Mouse (Mus musculus) layer of hippocampus, adult 9-10 months (tissue): ENCODE results near the gene Camkv.
A peak's percentile ranks its signal among the peaks of the same experiment; 100 is the strongest.

Experiments
- DNase-seq: peaks from one replicate; pipeline ENCODE4 v3.0.0; 2022; ENCODE audit warnings: low spot score

The Camkv gene

DNA sequence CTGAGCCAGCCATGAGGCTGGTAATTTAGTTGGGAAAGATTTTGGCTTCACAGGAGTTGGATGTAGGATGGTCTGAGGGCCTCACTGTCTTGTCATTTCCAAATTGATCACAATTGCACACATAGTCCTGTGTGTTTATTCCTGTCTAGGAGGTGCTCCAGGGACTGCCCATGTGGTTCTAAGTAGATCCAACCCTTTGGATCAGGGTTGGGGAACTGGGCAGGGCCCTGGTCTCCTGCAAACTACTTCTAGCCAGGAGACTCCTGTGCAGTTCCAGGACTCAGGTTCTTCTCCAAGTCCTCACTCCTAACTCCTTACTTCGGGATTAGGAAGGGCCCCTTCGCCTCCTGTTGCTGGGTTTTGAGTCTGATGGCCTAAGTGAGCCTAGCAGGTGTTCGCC is at the start of gene Camkv:
Gene Camkv, plus strand, starts transcription at position 301 of the 400 bp plus-strand sequence.
- no peak for DNase-seq

DNA sequence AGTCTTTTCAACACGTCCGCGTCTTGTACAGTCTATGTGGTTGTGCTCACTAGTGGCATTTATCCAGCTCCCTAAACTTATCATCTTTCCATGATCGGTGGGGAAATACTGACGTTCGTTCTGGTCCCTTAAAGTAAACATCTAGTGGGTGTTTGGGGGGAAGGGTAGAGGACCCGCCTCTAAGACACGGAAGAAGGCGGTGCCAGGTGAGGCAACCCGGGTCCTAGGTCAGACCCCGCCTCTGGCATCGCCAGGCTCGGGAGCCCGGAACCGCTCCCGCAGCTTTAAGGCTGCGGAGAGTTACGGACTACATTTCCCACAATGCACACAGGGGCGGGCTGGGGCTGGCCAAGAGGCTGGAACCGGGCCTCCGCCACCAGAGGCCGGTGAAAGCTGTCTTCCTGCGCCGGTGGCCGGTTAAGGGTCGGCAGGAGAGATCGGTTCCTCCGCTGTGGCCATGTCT is 47.6 kb upstream of the Camkv start, which contains the start of gene Mon1a:
Gene Mon1a, plus strand, starts transcription at position 348 of the 463 bp plus-strand sequence.
- peak; percentile 69 for DNase-seq

DNA sequence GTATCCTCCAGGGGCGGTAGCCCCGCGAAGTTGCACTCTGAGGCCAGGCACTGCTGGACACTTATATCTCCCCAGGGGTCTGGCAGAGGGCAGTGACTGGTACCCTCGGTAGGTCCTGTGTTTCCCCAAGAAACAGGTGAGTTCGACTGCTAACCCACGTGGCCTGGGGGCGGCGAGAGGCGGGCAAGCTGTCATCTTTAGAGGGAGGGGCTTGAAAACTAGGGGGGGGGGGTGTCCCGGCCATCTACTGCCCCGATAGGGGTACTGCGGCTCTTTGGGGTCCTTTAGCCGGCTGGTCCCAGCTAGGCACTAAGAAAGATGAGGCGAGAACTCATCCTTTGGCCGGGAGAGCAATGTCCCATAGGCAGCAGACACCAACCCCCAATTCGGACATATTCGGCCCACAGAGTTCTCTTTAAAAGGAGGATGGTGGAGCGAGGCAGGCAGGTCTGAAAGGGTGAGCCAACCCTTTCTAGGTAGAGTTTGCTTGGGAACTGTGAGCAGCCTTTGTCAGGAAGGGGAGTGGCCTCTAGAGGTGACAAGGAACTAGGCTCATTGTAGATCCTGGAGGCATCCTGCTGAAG is 47.1 kb upstream of the Camkv start:
- no peak for DNase-seq

DNA sequence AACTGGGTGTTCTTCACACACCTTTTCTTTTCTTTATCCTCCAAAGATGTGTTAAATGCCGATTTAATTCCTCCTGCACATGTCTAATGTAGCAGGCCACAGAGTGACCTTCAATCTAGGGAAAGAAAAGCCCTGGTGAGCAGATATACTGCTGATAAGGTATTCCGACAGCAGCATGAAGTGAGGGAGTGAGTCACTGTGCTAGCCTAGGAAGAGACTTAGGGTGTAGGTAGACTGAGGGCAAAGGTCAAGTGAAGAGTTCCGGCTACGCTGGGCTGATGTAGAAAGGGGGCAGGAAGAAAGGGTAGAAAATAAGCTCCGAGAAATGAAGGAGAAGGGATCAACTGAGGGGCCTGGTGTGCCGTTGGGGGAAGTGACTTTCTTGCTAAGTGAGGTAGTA is 45.2 kb upstream of the Camkv start:
- DNase-seq = no peak

DNA sequence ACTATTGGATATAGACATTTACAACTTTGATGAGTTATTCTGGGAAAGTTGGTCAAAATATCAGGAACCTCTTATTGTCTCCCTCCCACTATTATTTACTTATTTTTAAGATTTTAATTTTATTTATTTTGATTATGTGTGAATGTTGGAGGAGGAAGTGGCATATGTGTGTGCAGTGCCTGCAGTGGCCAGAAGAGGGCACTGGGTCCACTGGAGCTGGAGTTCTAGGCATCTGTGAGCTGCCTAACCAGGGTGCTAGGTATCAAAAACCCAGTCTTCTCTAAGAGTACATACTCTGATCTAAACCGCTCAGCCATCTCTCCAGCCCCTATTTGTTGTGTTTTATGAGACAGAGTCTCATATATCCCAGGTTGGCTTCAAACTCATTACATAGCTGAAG is 44.5 kb upstream of the Camkv start:
- no peak for DNase-seq

DNA sequence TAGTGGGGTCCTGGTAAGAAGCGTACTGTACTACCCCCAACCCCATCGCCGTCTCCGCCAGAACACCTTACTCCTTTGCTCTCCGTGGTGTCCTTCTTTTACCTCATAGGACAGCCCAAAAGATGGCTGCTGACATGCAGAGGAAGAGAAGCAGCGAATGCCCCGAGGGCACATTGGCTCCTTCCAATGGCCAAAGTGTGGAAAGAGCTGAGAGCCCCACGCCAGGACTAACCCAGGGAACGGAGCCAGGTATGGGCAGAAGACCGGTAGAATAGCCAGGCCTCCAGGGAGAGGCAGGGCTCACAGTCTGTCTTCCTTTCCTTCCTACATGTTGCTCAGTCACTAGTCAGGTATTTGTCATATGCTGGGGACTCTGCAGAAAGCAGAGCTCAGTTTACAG is 36.9 kb upstream of the Camkv start:
- no peak for DNase-seq

DNA sequence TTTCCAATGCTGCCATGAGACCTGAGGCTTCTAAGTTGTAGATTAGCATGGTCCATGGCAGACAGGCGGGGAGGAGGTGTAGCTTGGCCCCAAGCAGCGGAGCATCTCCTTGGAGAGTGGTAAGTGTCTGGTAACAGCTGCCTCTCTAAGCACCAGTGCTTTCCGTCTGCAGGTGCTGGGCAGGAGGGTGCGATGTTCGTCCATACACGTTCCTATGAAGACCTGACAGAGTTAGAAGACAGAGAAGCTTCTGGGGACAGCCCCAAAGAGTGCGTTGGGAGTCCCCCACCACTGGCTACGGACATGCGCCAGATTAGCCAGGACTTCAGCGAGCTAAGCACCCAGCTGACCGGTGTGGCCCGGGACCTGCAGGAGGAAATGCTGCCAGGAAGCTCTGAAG is 35.6 kb upstream of the Camkv start:
- DNase-seq = no peak

DNA sequence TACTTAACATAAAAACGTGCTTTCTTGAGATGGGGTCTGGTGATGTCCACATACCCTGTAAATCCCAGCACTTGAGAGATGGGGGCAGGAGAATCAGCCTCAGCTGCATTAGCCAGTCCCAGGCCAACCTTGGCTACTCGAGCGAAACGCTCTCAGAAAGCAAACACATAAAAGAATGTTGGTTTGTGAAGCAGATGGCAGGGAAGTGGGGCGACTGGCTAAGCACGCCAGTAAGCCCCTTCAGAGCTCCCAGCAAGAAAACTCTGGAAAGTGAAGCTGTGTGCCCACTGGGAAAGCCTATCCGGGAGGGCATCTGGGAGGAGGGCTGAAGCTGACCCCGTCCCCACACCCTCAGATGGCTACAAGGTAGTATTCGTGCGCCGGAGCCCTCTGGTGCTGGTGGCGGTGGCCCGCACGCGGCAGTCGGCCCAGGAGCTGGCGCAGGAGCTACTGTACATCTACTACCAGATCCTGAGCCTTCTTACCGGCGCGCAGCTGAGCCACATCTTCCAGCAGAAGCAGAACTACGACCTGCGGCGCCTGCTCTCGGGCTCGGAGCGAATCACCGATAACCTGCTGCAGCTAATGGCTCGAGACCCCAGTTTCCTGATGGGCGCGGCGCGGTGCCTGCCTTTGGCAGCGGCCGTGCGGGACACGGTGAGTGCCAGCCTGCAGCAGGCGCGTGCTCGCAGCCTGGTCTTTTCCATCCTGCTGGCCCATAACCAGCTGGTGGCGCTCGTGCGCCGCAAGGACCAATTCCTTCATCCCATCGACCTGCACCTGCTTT is 34.4 kb upstream of the Camkv start:
- no peak for DNase-seq

DNA sequence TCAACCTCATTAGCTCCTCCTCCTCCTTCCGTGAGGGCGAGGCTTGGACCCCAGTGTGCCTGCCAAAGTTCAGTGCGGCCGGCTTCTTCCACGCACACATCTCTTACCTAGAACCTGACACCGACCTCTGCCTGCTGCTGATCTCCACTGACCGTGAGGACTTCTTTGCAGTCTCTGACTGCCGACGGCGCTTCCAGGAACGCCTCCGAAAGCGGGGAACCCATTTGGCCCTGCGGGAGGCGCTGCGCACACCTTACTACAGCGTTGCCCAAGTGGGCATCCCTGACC is 33.9 kb upstream of the Camkv start:
- DNase-seq = no peak

DNA sequence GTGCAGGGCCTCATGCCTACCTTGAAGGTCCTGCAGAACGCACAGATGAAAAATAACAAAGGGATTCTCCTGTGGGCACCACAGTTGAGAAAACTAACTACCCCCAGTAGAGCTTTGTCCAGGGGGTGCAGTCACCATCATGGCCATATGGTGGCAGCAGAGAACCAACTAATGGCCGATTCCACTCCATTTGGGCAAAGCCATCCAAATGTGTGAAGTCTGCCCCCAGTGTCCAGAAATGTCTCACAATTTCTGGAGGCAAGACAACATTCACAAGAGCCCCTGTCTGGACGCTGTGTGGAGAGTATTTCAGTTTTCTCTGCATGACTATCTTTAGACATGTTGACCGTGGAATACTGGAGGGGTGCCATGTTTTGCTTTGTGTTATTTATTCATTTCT is 30.7 kb upstream of the Camkv start:
- DNase-seq = peak; percentile 84

DNA sequence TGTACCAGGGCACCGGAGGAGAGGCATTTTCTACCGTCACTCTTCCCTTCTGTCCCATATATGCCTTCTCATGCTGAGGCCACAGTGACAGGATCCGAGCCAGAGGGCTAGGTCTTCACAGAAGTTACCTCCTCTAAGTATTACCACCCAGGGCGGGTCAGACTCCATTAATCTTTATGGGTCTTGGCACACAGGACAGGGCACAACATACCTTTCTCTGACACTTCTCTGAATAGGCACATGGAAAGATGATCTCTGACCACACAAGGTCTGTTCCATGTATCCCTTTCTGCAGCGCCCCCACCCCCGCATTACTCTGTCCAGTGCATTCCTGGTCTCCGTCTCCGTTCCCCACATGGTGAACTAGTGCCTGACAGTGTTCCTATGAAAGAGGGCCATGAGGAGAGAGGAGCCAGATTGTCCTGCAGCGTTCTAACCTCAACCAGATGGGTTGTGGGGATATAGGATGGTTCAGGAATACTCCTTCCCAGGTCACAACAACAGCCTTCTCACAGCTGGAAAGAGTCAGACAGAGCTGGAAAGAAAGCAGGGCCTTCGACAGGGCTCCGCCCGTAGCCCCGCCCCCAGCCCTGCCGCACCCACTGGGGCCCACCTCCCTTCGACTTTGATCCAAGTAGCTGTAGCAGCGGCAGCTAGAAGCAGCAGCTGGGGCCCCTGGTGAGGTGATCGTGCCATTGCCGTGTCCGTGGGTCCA is 29.1 kb upstream of the Camkv start, which contains the start of gene Mst1r:
Gene Mst1r, plus strand, starts transcription at position 622 of the 715 bp plus-strand sequence.
- no peak for DNase-seq

DNA sequence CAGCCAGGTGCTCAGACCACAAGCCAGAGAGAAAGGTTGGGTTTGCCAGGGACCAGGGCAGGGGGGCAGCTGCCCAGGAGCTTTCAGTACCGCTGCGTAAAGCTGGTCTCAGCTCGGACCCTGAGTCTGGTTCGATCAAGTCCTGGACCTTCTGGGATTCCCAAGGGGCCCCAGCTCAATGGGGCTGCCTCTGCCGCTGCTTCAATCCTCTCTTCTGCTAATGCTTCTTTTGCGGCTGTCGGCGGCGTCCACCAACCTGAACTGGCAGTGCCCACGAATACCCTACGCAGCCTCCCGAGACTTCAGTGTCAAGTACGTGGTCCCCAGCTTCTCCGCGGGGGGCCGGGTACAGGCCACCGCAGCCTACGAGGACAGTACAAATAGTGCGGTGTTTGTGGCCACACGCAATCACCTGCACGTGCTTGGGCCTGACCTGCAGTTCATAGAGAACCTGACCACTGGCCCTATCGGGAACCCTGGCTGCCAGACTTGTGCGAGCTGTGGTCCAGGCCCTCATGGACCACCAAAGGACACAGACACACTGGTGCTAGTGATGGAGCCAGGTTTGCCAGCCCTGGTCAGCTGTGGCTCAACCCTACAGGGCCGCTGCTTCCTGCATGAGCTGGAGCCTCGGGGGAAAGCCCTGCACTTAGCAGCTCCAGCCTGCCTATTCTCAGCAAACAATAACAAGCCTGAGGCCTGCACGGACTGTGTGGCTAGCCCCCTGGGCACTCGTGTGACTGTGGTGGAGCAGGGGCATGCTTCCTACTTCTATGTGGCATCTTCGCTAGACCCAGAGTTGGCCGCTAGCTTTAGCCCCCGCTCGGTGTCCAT is 28.3 kb upstream of the Camkv start:
- DNase-seq = no peak

DNA sequence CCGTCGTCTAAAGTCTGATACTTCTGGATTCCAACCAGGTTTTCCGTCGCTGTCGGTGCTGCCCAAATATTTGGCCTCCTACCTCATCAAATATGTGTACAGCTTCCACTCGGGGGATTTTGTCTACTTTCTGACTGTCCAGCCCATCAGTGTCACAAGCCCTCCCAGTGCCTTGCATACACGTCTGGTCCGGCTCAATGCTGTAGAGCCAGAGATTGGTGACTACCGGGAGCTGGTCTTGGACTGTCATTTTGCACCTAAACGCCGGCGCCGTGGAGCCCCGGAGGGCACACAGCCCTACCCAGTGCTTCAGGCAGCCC is 27.7 kb upstream of the Camkv start:
- DNase-seq = no peak

DNA sequence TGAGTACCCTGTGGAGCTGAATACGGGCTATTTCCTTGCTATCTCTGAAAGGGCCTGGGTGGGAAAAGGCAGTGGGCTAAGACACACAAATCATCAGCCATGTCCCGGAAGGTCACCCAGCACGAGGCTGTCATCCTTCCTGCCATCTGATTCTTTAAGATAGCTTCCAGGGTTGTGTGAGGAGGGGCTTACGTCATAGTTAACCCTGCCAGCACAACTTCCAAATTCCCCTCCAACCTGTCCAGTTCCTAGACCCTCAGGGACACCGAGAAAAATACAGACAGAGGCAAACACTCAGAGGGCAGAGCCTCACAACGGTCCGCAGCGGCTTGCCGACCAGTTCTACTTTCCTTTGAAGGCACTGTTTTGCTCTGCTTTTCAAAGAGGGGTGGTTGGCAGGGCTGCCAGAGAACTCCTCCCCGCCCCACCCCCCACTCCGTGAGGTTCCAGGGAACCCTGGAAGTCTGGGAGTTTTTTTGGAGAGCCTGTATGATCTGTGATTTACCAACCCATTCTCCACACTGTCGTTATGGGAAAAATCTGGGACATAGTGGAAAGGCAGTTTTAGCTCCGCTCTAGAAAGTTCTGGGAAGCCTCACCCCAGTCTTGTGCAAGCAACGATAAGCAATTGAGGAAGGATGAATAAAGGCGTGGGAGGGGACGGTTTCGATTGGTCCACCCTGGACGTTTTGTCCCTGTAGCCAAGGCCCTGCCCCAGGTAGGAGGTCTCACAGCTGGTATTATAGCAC is 26.9 kb upstream of the Camkv start:
- DNase-seq = no peak

DNA sequence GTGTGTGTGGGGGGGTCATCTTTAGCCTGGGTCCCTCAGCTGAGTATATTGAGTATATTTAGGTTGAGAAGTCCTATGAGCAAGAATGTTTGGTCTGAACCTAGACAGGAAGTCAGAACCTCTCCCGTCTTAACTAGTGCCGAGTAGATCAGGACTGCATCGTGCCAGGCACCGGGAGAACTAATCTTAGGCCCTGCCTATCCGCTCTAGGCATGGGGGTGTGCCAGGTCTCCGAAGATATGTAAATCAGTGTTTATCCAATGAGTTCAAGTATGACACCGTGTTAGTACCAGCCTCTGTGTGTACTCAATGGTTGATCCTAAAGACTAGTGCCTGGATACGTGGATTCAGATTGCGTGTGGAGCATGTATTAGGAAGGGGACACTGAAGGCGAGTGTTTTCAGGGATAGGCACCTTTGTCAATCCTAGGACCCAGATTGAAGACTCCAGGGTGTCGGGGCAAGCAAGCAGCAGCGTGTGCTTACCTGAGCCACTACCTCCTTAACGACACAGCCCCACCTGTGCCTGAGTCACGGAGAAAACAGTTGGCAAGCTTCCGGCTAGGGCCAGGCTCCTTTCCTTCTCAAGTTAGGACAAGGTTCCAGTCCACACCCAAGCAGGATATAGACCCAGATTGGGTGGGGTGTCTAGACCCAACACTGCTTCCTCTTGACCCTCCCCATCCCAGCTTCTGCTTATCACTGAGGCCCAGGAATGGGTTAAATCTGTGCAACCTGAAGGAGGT is 25.3 kb upstream of the Camkv start:
- no peak for DNase-seq

DNA sequence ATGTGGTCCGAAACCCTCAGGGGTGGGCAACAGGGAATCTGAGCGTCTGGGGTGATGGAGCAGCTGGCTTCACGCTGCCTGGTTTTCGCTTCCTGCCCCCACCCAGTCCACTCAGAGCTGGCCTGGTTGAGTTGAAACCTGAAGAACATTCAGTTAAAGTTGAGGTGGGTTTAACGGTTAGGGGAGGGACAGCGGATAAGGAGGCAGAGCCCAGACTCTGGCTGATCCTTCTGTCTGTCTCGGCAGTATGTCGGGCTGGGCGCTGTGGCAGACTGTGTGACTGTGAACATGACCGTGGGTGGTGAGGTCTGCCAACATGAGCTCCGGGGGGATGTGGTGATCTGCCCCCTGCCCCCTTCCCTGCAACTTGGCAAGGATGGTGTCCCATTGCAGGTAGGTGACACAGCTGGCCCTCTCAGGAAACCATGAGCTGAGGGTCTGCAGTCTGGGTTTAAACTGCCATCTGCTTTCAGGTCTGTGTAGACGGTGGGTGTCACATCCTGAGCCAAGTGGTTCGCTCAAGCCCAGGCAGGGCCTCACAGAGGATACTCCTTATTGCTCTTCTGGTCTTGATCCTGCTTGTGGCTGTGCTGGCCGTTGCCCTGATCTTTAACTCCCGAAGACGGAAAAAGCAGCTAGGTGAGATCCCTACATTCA is 20.6 kb upstream of the Camkv start:
- DNase-seq = no peak

DNA sequence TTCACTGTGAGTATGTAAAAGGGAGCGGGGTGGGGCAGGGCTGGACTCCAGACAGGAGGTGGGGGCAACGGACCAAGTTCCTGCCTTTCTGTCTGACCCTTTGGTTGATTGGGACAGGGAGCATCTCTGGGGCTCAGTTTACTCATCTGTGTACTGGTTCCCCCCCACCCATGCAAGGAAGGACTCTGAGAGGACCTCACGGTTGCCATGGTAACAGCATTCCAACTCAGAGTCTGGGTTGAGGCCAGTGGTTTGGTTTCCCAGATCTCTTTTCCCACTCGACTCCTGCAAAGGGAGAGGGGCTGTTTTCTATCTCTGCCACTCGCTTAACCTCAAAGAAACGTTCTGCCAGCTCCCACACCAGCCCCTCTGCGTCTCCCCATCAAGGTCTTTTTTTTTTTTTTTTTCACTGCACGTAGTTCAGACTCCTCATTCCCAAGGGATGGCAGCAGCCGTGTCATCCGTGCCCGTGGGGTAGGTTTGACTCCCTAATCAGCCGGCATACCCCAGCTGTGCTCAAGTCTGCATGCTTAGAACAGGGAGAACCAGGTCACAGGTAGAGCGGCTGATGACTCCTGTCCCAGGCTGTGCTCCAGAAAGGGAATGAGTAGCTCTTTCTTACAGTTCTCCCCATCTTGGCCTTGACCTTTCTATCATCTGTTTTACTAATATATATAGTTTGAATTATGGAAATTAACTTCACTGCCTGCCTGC is 17.4 kb upstream of the Camkv start:
- no peak for DNase-seq

DNA sequence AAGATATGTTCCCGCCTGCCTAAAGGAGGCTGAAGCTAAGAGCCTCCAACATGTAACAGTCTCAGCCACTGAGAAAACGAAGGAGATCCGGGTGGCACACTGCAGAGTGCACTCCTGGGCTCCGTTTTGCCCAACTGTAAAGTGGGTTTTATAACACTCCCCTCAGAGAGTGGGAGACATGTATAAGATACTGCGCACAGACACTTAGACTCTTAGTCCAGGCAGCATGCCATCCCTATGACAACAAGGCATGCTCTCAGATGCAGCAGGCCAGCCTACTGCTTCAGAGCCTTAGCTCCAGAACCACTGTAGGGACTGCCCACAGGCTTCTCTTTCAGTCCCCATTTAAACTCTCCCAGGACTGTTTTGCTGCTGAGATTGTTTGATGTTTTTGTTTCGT is 16.6 kb upstream of the Camkv start:
- DNase-seq = no peak

DNA sequence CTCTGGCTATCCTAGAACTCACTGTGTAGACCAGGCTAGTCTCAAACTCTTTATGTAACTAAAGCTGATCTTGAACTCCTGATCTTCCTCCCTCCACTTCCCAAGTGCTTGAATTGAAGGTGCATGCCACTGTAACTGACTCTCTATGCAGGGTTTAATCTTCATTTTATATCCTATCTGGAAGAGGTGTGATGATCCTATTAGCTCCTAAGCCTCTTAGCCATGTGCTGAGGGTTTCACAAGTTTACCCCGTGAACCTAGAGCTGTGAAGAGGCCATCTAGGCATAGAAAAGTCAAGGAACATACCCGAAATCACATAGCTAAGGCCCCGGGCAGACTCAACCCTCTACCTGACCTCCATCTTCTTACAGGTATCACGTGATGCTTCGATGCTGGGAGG is 16.0 kb upstream of the Camkv start:
- DNase-seq = no peak

DNA sequence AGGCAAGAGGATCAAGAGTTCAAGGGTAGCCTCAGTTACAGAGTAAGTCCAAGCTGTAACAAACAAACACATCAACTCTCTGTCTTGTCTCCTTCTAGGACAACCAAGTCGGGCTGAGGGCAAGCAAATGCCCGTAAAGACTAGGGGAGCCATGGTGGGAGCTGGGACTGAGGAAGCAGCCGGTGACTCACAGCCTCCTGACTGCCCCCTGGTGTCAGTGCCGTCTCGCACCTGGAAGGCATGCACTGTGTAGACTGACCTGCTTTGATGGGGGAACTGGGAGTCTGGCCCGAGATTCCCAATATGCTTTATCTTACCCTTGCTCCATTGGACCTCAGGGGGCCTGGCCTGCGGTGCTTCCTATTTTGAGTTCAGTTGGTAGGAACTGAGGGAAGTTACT is 12.5 kb upstream of the Camkv start:
- no peak for DNase-seq
